Mouse (Mus musculus) heart, adult 2 months (tissue): ENCODE data around the gene Prpf3. TPM values are rescaled to one million over a fixed set of nuclear protein-coding genes. Genes with fewer than 3 reads are reported as not detected.

Experiments
- DNase-seq, 2 experiments: peaks; one replicate each; pipeline ENCODE4 v3.0.0; 2021
- H3K27ac ChIP-seq: fragments of 200-600 bp; 2 replicates; pipeline ENCODE4 v1.8.1; 2022
- H3K27me3 ChIP-seq: fragments of 200-500 bp; 2 replicates; pipeline ENCODE4 v1.6.1; 2012; ENCODE audit warnings: mild to moderate bottlenecking, low read length, inconsistent platforms, mixed read lengths; ENCODE audit not compliant: control insufficient read depth, insufficient read depth
- H3K36me3 ChIP-seq: fragments of 200-500 bp; 2 replicates; pipeline ENCODE4 v1.6.1; 2012; ENCODE audit warnings: low read length, inconsistent platforms; ENCODE audit not compliant: control insufficient read depth, insufficient read depth
- H3K4me1 ChIP-seq: fragments of 200-500 bp; 2 replicates; pipeline ENCODE4 v1.6.1; 2011; ENCODE audit warnings: low read length; ENCODE audit not compliant: control insufficient read depth, insufficient read depth
- H3K4me3 ChIP-seq: fragments of 200-600 bp; 2 replicates; pipeline ENCODE4 v1.8.1; 2022
- H3K79me2 ChIP-seq: fragments of 200-500 bp; replicated peaks from 2 replicates; pipeline ENCODE4 v1.6.1; 2012; ENCODE audit warnings: mild to moderate bottlenecking, inconsistent platforms, low read length, moderate library complexity, mixed read lengths; ENCODE audit not compliant: control insufficient read depth, insufficient read depth
- H3K9ac ChIP-seq: fragments of 200-500 bp; 2 replicates; pipeline ENCODE4 v1.6.1; 2012; ENCODE audit warnings: low read depth, mild to moderate bottlenecking, control low read depth, inconsistent platforms, low read length, mixed read lengths
- CTCF ChIP-seq: fragments of 200-600 bp; IDR thresholded peaks from 2 replicates; pipeline ENCODE4 v1.8.1; 2022; ENCODE audit warnings: antibody characterized with exemption, mild to moderate bottlenecking, moderate library complexity
- EP300 ChIP-seq: fragments of 200-500 bp; IDR thresholded peaks from 2 replicates; pipeline ENCODE4 v1.6.1; 2011; ENCODE audit warnings: low read depth, low read length, control low read depth; ENCODE audit not compliant: insufficient read depth
- POLR2A ChIP-seq: fragments of 200-500 bp; IDR thresholded peaks from 2 replicates; pipeline ENCODE4 v1.6.1; 2011; ENCODE audit warnings: mild to moderate bottlenecking, low read depth, low read length, control low read depth; ENCODE audit not compliant: insufficient read depth
- WGBS: fragments of 180-500 bp; shearing (Covaris S2); methylation state at CpG from one replicate; pipeline ENCODE4 v1.1.7; 2018; 5-methylcytosine and 5-hydroxymethylcytosine counted together
- intact Hi-C: fragments of 180-260 bp; cut with DNase I; formaldehyde crosslinking; loops from one replicate; pipeline ENCODE4 v1.15.1; 2025
- polyA plus RNA-seq: library from polyadenylated mRNA; depleted of rRNA; stranded (reverse); fragments of >200 nt; gene quantifications from 2 replicates; pipeline ENCODE4 v1.2.3, GENCODE M21; 2012; rRNA removed
- total RNA-seq, 2 experiments: library from RNA; stranded (reverse); gene quantifications; 2 replicates each; pipeline ENCODE4 v1.2.3; 2021

Gene Prpf3
- total and polyA plus RNA-seq, 3 experiments: 9.3 to 24.0 (median 19.4) TPM

- 0 out of 2 replicates have a peak, but pooled peaks cover 2% of the 10 kb centered on the region for H3K79me2 ChIP-seq
- TF ChIP-seq CTCF (no peak), EP300 (no peak), POLR2A (no peak)
- DNase-seq: no peak
- peaks cover 2% of the 10 kb centered on the region; the same call in 1 of the 2 replicates for H3K36me3 ChIP-seq
- no peak overlapping the region for H3K4me3 ChIP-seq
- H3K4me1 ChIP-seq: no peaks in the 10 kb centered on the region
- no peak overlapping the region for H3K9ac ChIP-seq
- WGBS: 91% methylated on average over 4 of the region's 4 CpGs
- intact Hi-C loops: no loop called here
- H3K27me3 ChIP-seq: no peaks in the 10 kb centered on the region
- no peak overlapping the region for H3K27ac ChIP-seq
Measured at GRCm38 (mm10) chr3:95785501-95785900, 70.2 kb downstream of the Prpf3 start.

Other genes with a start within 250 kb of the Prpf3 start
- gene Ensa, start 230.9 kb downstream of the Prpf3 start, total RNA-seq: 10 to 100 TPM; 71.5 to 77.7 TPM
- gene Ensa, start 230.9 kb downstream of the Prpf3 start, polyA plus RNA-seq: 17.4 and 28.3 TPM in 2 replicates
- gene Mcl1, start 197.1 kb downstream of the Prpf3 start, total RNA-seq: 100 to 1,000 TPM; 134 to 139 TPM
- 39.1 and 64.4 TPM in 2 replicates for gene Mcl1, start 197.1 kb downstream of the Prpf3 start, polyA plus RNA-seq
- 10 to 100 TPM; 39.2 to 51.4 TPM for gene Adamtsl4, start 168.0 kb downstream of the Prpf3 start, total RNA-seq
- 36.2 and 46.2 TPM in 2 replicates for gene Adamtsl4, start 168.0 kb downstream of the Prpf3 start, polyA plus RNA-seq
- gene Ecm1, start 116.3 kb downstream of the Prpf3 start, total RNA-seq: 10 to 100 TPM; 54.4 to 61.9 TPM
- 173 and 200 TPM in 2 replicates for gene Ecm1, start 116.3 kb downstream of the Prpf3 start, polyA plus RNA-seq
- gene Tars2, start 95.7 kb downstream of the Prpf3 start, total RNA-seq: 10 to 100 TPM; 42.1 to 45.3 TPM
- 31.3 and 54.4 TPM in 2 replicates for gene Tars2, start 95.7 kb downstream of the Prpf3 start, polyA plus RNA-seq
- 10 to 100 TPM; 35.5 to 47.7 TPM for gene Rprd2, start 37.0 kb downstream of the Prpf3 start, total RNA-seq
- gene Rprd2, start 37.0 kb downstream of the Prpf3 start, polyA plus RNA-seq: 12.1 and 13.9 TPM in 2 replicates
- 100 to 1,000 TPM; 314 to 350 TPM for gene Mrps21, start 15.6 kb upstream of the Prpf3 start, total RNA-seq
- 174 and 218 TPM in 2 replicates for gene Mrps21, start 15.6 kb upstream of the Prpf3 start, polyA plus RNA-seq
- 10 to 100 TPM in 1 of 2 experiments, 1 to 10 TPM in 1; 5.1 to 27.0 TPM for gene Ciart, start 26.4 kb upstream of the Prpf3 start, total RNA-seq
- 5.0 and 7.7 TPM in 2 replicates for gene Ciart, start 26.4 kb upstream of the Prpf3 start, polyA plus RNA-seq
- 1 to 10 TPM; 8.5 to 9.0 TPM for gene BC028528, start 36.1 kb upstream of the Prpf3 start, total RNA-seq
- 14.5 and 29.8 TPM in 2 replicates for gene BC028528, start 36.1 kb upstream of the Prpf3 start, polyA plus RNA-seq
- gene Aph1a, start 38.1 kb upstream of the Prpf3 start, total RNA-seq: 100 to 1,000 TPM in 1 of 2 experiments, 10 to 100 TPM in 1; 99.9 to 121 TPM
- gene Aph1a, start 38.1 kb upstream of the Prpf3 start, polyA plus RNA-seq: 98.7 and 120 TPM in 2 replicates
- 100 to 1,000 TPM; 146 to 208 TPM for gene Car14, start 48.8 kb upstream of the Prpf3 start, total RNA-seq
- gene Car14, start 48.8 kb upstream of the Prpf3 start, polyA plus RNA-seq: 227 and 279 TPM in 2 replicates
- gene Anp32e, start 73.4 kb upstream of the Prpf3 start, total RNA-seq: 10 to 100 TPM; 83.0 to 90.9 TPM
- gene Anp32e, start 73.4 kb upstream of the Prpf3 start, polyA plus RNA-seq: 15.5 and 29.9 TPM in 2 replicates
- 10 to 100 TPM; 65.4 to 67.5 TPM for gene Plekho1, start 140.1 kb upstream of the Prpf3 start, total RNA-seq
- gene Plekho1, start 140.1 kb upstream of the Prpf3 start, polyA plus RNA-seq: 82.8 and 110 TPM in 2 replicates
- 10 to 100 TPM; 23.0 to 24.5 TPM for gene Vps45, start 202.6 kb upstream of the Prpf3 start, total RNA-seq
- gene Vps45, start 202.6 kb upstream of the Prpf3 start, polyA plus RNA-seq: 4.3 and 7.1 TPM in 2 replicates
- 10 to 100 TPM; 46.0 to 57.4 TPM for gene Otud7b, start 248.6 kb upstream of the Prpf3 start, total RNA-seq
- gene Otud7b, start 248.6 kb upstream of the Prpf3 start, polyA plus RNA-seq: 10.9 and 15.8 TPM in 2 replicates